Mouse (Mus musculus): ENCODE data around the gene Nup107.

Gene Nup107

DNA sequence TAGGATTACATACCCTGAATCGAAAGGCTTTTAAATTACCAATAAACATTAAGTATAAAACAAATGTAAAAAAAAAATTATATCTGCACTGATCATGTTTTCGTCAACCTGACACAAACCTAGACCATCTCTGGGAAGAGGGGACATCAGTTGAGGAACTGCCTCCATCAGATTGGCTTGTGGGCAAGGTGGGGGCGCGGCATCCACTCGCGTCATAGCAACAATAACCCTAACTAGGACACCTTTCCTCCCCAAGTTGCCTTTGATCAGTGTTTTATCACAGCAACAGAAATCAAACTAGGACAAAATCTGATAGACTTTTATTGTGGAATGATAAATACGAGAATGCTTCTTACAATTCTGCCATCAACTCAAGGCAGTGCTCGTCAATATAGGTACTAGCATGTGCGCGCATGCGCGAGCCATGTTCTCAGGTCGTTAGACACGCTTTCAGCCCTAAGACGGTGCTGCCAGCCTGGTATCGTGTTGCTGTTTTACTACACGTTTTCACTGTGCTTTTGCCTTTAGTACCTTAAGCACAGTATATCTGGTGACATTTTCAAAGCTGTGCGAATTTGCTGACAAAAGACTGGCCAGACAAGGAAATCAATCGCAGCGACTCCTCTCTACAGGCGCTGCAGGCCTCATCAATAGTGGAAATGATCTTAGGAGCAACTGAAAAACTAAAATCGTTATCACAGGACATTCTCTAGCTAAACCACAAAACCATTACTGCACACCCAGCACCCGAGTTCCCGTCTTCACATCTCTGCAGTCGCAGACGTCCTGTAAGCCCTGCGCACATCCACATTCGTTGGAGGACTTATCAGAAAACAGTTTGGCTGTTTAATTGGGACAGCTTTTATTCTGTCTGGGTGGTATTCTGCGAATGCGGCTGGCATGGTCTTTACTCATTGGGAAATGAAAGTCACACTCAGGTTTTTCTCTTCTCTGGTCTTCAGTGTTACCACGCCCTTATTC is 11.7 kb upstream of the Nup107 start:
- DNase-seq (ENCODE audit: low read depth in 2 of 2, low spot score in 2 of 2), result no peak

DNA sequence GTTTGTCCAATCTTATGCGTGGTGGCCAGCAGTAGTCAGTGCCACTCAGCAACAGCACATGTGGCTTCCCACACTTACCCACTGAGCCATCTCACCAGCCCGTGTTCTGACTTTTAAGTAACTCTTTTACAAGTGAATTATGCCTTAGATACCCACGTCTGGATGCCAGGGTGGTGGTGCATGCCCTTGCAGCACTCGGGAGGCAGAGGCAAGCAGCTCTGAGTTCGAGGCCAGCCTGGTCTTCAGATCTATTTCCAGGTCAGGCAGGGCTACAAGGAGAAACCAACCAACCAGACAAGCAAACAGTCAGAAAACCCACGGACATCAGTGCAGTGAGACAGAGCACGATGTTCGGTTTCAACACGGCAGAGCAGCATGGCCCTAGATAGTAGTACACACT is 9.4 kb upstream of the Nup107 start:
- no peak for DNase-seq (ENCODE audit: low read depth in 2 of 2, low spot score in 2 of 2)

DNA sequence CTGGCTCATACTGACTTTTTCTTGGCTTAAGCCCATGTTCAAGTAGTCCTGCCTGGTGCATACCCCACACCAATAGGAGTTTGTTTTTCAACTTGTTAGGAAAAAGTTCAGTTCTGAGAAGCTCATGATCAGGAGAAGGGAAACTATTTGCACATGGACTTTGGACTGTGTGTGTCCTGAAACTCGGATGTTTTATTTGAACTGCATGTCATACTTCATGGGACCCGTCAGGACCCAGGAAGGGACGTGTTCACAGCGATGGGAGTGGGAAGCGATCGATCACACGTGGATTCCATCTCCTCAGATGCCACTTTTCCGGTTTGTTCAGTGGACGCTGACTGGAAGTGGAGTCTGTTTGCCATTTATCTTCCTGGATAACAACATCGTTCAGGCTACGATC is 7.3 kb upstream of the Nup107 start:
- DNase-seq (ENCODE audit: low read depth in 2 of 2, low spot score in 2 of 2), result no peak

DNA sequence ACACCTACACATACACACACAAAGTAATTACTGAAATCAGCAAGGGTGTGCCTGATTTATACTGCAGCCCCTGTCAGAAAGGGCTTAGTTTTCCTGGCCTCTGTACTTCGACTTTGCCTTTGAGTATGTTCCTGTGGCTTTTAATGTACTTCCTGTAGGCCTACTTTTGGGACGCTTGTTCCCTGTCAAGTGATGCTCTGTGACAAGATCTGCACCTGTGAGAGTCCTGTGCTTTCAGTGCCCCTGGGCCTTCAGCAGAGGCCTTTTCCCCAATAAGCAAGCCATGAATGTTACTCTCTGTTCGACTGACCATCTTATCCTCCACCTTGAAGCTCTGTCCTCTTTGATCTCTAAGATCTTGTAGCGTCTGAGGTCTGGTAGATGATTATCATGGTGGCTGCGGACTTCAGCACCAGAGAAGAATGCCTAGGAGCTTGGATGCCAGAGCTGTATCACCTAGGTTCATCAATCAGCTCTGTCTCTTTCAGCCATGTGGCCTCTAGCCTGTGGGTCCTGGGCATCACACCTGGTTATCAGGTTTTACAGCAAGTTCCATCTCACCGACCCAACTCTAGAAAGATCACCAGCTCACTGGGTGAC is 6.0 kb upstream of the Nup107 start:
- no peak for DNase-seq (ENCODE audit: low read depth in 2 of 2, low spot score in 2 of 2)

DNA sequence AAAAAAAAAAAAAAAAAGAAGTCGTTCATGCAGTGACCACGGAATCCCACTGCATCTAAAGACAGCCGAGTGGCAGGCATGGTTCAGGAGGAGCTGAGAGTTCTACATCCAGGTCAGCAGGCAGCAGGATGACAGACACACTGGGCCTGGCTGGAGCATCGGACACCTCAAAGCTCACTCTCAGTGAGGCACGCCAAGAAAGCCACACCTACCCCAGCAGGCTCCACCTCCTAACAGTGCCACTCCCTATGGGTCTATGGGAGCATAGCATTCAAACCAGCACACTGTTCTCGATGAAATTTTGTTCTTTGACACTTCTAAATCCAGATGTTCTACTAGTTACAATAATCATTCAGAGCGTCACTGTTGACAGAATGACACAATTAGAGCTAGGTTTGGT is 5.2 kb upstream of the Nup107 start:
- DNase-seq (ENCODE audit: low read depth in 2 of 2, low spot score in 2 of 2), result no peak

DNA sequence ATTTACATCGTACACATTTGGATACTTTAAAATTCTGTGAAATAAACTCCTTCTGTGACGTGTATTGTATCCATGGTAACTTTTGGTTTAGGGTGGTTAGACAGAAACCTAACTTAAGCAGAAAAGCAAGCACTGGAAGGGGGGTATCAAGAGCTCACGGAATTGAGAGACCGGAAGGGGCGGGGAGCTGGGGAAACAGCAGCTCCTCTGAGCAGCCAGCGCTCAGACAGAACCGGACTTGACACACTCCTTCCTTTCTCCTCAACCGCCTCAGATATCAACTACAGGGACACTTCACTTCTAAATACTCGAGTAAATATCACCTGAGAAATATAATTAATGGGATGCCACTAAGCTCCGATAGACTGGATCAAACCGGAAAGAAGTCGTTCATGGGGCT is 4.6 kb upstream of the Nup107 start:
- no peak for DNase-seq (ENCODE audit: low read depth in 2 of 2, low spot score in 2 of 2)

DNA sequence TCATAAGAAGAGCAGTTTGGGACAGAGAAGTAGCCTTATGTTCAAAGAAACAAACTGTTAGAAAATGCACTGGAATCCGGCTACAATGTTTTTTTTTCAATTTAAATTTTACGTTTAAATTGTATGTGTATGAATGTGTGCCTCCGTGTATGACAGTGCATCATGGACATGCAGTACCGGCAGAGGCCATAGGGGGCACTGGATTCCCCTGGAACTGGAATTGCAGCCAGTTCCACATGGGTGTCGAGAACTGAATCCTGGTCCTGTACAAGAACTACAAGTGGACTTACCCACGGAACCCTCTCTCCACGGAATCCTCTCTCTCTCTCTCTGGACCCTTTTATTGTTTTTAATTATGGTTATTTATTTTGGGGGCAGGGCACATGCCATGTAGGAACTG is 3.7 kb upstream of the Nup107 start:
- no peak for DNase-seq (ENCODE audit: low read depth in 2 of 2, low spot score in 2 of 2)

DNA sequence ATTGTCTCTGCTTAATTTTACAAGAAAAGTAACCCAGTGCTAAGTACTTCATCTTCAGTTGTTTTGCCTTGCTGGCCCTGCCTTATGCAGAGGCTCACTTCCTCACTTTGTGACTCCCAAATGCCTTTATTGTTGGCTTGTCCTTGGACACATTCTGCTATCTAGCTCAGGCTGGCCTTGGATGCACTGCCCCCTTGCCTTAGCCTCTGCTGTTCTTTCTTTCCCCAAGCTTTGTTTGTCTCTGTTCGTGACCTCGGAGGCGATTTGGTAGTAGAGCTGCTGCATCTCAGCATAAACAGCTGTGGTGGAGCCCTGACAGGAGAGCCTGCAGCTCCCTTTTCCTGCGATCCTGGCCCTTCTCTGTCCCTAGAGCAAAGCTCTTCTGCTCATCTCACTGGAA is 2.7 kb upstream of the Nup107 start:
- DNase-seq (ENCODE audit: low read depth in 2 of 2, low spot score in 2 of 2), result no peak

DNA sequence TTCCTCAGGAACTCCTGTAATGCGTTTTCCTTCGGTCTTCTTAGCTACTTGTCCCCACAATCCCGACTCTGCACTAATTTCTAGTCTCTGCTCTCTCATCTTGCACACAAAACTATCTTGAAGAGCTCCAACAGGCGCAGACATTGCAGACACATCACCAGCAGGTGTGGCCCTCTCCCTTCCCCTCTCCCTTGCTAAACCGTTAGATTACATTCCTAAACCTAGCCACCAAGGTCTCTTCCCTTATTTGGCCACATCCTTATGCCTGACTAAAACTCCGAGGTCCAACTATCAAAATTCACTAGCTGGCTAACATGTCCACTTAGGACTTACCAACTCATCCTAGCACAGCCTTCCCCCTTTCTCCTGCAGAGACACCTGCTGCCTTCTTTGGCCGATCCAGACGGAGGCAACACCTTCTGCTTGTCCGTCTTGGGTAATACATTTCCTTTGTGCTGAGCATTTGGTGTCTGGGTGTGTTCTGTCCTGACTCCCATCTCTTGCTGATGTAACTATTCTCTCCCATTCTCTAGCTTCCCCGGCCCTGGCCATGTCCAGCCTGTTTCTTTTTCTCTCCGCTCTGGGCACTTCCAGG is 1.0 kb upstream of the Nup107 start:
- DNase-seq (ENCODE audit: low read depth in 2 of 2, low spot score in 2 of 2), result no peak

DNA sequence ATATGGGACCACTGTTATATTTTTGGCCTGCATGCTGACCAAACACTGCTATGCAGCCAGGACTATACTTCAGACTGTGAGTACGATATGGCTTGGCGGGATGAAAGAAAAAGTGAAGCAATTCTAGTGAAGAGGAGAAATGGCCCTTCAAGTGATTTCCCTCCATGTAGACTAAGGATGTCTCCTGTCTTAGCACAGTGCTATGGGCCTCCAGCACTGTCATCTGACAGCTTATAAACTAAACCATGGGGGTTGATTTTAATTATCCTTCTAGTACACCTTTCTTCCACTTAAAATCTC is 1.4 kb downstream of the Nup107 start:
- DNase-seq (ENCODE audit: low read depth in 2 of 2, low spot score in 2 of 2), result no peak

DNA sequence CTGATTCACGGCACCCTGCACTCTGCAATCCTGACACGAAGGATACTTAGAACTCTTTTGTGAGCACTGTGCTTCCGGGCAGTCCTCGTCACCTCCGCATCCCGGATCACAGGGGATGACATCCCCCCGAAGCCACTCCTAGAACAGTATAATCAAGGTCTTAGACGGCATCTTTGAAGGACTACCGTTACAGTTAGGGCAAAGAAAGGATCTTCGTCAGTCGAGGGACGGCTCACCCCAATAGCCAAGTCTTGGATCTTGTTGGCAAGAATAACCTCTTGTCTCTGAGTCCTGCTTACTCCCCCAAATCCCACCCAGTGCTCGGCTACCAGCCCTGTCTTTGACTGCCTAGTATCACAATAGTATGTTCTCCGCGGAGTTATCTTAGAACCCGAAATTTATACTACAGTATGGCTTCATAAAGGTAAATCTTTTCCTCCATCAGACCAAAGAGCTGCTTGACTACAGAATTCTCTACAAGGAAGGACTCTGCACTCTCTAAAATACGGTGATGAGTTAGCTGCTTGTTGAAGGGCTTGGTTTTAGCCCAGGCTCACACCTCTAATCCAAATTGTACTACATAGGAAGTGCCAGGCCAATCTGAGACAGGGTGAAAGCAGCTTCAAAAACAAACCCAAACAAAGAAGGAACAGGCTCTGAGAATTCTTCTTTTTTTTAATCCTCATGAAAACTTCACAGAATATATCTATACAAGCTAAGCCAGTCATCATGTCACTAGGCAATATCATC is 1.9 kb downstream of the Nup107 start:
- no peak for DNase-seq (ENCODE audit: low read depth in 2 of 2, low spot score in 2 of 2)

DNA sequence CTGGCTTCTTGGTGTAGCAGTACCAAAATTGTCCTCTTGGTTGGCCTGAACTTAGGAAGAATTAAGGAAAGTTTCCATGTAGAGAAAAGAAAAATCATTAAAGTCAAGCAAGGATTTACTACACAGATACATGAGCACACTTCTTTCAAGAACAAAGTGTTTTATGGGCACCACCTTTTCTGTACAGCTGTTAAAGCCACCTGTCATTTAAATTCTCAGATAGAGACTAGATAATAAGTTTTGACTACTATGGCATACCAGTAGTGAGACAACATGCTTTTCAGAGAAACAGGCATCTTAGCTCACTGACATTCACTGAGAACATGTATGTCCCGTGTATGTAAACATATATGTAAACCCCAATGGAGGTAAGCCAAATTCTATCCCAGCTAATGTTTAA is 2.5 kb downstream of the Nup107 start:
- no peak for DNase-seq (ENCODE audit: low read depth in 2 of 2, low spot score in 2 of 2)

DNA sequence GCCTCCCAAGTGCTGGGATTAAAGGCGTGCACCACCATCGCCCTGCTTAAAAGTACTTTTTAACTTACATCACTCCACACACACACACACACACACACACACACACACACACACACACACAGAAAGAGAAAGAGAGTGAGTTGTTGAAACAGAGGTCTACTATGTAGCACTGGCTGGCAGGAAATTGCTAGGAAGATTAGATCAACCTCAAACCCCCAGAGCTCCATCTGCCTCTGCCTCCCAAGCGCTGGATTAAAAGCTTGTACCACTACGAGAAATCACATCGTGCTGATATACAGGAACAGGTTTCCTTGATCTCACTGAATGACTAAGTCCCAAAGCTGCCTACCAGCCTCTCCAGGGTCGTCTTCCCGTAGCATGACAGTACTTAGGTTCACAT is 7.9 kb downstream of the Nup107 start:
- DNase-seq (ENCODE audit: low read depth in 2 of 2, low spot score in 2 of 2), result peak in 1 of 2 experiments; percentile 44

DNA sequence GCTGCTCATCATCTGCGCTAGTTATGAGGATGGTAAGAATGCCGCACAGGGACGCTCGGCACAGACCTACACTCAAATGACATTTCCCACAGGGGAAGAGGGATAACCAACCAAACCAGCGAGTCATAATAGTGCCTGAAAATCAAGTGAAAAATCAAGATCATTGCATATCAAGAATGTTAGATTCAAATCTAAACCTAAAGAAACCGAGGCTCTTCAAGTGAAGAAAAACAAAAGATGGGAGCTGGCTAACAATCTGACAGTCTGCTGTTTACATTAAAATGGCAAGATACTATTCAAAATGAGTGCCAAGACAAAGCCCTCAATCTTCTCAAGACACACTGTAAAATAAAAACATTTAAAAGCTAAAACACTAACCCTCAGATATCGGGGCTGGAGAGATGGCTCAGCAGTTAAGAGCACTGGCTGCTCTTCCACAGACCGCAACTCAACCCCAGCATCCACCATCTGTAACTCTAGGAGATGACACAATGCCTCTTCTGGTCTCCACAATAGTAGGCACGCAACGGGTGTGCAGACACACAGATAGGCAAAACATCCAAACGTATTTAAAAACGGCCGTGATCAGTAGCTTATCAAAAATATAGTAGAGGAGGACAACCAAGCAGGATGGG is 8.6 kb downstream of the Nup107 start:
- DNase-seq (ENCODE audit: low read depth in 2 of 2, low spot score in 2 of 2), result no peak

DNA sequence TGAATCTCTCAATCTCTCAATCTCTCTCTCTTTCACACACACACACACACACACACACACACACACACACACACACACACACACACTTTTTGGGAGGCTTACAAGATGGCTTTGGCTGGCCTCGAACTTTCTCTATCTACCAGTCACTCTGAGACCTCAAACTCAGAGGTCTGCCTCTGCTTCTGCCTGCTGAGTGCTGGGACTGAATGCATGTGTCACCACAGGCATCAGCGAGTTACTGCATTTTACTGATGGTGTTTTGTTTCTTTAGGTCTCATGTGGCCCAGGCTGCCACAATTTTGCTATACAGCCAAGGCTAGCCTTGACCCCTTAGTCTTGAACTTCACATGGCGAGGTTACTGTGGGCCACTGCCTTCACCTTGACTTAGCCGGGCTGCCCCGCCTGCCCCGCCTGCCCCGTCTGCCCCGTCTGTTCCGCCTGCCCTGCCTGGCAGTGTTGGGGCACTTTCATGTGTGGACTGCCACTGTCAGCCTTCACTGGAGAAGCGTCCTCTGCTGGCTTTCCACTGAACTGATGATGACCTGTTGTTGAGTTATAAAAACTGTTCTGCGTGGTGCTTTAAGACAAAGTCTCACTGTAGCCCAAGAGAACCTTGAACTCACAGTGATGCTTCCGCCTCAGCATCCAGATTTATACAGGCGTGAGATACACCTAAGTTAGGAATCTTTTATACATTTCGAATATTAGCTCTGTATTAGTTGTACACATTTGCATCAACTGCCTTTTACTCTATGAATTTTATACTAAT is 9.8 kb downstream of the Nup107 start:
- DNase-seq (ENCODE audit: low read depth in 2 of 2, low spot score in 2 of 2), result no peak

DNA sequence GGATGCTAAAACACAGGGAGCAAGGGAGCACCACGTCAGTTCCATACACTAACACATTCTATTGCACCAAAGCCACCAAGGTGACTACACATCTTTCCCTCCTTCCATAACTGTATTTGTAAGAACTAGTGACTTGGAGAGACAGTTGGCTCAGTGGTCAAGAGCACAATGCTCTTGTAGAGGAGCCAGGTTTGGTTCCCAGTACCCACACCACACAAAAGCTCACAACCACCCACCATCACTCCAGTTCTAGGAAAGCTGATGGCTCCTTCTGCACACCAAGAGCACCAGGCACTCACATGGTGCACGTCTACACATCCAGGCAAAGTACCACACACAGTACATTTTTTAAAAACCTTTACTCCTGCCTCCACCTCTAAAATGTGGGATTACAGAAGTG is 10.4 kb downstream of the Nup107 start:
- DNase-seq (ENCODE audit: low read depth in 2 of 2, low spot score in 2 of 2), result no peak

DNA sequence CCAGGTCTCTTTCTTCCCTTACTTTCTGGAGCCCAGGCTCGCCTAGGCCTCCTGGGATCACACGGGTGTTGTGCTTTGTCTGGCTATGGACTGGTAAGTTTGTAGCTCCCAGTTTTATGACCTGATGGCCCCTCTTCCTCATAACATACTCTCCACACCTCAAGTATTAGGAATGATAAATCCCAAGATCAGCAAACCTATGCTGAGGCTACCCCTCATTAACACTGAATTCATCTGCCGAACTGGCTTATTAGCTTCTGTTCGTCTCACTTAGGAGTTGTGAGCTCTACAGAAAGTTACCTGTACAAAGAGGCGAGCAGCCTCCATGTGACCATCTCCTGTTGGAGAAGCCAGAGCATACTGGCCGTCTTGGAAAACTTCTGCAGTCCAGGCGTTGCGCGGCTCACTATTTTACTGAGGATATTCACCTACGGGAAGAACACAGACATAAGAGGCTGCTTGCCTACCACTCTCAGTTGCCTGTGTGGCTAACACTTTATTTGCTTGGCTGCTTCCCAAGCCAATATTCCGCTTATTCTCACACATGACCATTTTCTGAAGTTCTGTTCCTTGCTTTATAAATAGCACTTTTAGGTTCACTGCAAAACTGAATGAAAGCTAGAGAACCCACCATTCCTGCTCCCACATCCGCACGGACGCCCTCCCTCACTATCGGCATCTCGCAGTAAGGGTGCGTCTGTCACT is 11.3 kb downstream of the Nup107 start:
- DNase-seq (ENCODE audit: low read depth in 2 of 2, low spot score in 2 of 2), result no peak

DNA sequence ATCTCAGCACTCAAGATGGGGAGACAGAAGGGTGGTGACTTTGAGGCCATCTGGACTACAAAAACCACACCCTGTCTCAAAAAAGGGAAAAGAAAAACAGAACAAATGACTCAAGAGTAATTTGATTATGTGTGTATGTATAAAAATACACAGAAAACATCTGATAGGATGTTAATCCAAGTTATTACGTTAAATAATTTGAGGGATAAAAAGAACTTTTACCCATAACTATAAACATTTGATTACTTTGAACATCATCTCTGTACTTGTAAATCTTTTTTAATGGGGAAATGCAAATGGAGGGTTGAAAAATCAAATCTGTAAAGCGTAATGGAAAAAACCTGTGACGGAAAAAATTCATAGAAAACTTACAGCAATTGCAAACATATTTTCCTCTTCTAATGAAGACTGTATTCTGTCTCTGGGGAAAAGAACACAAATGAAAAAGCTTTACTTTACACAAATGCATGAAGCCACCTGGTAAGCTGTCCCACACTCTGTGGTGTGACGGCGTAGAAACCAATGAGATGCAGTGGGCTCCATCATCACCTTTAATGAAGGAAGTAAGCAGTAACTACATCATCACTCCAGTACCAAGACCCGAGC is 12.1 kb downstream of the Nup107 start:
- DNase-seq (ENCODE audit: low read depth in 2 of 2, low spot score in 2 of 2), result no peak

DNA sequence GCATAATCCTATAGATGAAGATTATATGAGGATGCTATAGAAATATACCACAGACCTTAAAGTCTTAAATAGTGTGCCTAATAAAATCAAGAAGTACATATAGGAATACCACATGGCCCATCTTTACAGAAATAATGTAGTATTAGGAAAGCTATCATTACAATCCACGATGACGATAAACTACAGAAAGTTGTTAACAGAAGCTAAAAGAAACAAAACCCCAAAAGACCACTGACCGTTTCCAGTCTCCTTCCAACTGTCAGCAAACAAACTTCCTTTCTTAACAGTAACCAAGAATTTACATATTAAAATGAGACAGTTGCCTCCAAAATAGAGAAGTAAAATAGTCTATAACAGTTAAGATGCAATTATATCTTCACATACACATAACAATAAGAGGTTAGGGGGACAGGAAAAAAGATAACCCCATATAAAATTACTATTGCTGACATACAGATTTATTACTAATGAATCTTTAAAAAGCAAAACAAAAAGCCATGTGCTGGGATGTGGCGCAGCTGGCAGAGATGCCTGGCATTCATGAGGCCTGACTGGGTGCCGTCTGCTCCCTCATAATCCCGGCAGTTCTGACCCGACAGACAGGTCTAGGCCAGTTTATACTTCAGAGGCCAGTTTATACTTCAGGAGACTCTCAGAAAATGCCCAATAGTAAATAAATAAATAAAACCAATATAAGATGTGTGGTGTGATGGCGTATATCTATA is 12.8 kb downstream of the Nup107 start:
- no peak for DNase-seq (ENCODE audit: low read depth in 2 of 2, low spot score in 2 of 2)

Data from CD8-positive naive resting alpha-beta T cell, adult 2 months (primary cell).